Mouse (Mus musculus) thymus, adult 18-20 months (tissue): ENCODE results near the gene Zfr2.

Source experiments
- DNase-seq, 2 experiments: peaks; one replicate each; pipeline ENCODE4 v3.0.0; 2022; ENCODE audit warnings: mixed read lengths in 2 of 2

The Zfr2 gene

GRCm38 (mm10) chr10:81232580-81233225 is at the start of gene Zfr2:
Gene Zfr2 (plus strand): TSS chr10:81233155.
- DNase-seq, result peak; percentile 72 to 85

DNA sequence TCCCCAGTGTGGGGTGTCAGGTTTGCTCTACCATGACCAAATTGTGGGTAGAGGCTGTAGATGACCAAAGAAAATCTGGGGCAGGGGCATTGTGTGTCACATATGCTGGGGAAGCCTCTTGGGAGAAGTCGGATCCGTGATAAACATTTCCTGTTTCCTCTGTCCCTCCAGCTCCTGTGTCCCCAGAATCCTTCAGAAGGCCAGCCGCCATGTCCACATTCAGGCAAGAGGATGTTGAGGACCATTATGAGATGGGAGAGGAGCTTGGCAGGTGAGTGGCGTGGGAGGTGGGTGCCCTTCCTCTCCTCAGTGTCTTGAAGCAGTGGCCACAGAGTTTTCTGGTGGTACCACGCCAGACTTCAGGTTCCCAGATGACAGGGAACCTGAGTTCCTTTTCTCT is 49.1 kb upstream of the Zfr2 start, which contains the start of gene 4930442H23Rik:
Gene 4930442H23Rik (minus strand): TSS at position 45 of the 400 bp plus-strand sequence.
- no peak for DNase-seq

GRCm38 (mm10) chr10:81184765-81185164 is 48.2 kb upstream of the Zfr2 start:
- no peak for DNase-seq

DNA sequence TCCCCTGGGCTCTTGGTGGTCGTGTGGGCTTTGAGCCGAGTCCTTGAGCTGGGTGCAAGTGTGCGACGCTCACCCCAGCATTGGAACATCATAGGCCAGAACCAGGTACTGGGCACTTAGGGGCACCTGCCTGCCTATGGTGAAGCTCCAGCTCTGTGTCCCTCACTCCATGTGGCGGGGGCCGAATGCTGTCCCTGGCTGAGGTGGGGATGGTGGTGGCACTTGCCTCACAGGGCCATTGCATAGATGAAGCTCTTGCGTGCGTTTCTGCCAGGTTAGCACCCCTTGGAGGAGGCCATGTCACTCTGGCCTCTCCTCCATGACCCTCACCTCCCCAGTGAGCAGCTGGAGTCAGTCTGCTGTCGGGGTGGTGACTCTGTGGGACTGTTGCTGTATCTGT is 45.8 kb upstream of the Zfr2 start:
- no peak for DNase-seq

GRCm38 (mm10) chr10:81189821-81190220 is 43.1 kb upstream of the Zfr2 start:
- no peak for DNase-seq

DNA sequence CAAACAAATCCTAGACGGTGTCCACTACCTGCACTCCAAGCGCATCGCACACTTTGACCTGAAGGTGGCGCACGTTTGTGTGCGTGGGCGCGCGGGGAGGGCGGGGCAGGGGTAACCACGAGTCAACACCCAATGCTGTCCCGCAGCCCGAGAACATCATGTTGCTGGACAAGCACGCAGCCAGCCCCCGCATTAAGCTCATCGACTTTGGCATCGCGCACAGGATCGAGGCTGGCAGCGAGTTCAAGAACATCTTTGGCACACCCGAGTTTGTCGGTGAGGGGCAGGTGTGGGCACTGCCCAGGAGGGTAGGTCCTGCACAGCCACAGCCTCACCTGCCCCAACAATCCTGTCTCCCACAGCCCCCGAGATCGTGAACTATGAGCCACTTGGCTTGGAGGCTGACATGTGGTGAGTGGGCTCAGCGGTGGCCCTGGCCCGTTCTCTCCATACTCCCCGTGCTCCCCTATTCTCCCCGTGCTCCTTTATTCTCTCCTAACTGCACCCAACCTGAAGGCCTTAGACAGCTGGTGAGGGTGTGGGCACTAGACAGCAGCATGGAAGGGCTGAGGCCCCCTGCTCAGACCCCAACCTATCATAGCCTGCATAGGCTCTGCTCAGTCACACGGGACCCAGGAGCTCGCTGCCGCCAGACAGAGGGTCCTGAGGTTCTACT is 42.6 kb upstream of the Zfr2 start:
- no peak for DNase-seq

- DNase-seq, result no peak
These were observed 42.0 kb upstream of the Zfr2 start for GRCm38 (mm10) chr10:81190912-81191321.

- DNase-seq, result peak in 1 of 2 experiments; percentile 38
These were observed 41.5 kb upstream of the Zfr2 start for GRCm38 (mm10) chr10:81191342-81191982.

GRCm38 (mm10) chr10:81192270-81192967 is 40.5 kb upstream of the Zfr2 start:
- DNase-seq, result peak; percentile 72 to 79

GRCm38 (mm10) chr10:81192968-81193501 is 39.9 kb upstream of the Zfr2 start:
- peak in 1 of 2 experiments; percentile 55 for DNase-seq

- peak in 1 of 2 experiments; percentile 47 for DNase-seq
These were observed 38.8 kb upstream of the Zfr2 start for GRCm38 (mm10) chr10:81193991-81194774.

GRCm38 (mm10) chr10:81195300-81195699 is 37.7 kb upstream of the Zfr2 start:
- DNase-seq, result no peak

DNA sequence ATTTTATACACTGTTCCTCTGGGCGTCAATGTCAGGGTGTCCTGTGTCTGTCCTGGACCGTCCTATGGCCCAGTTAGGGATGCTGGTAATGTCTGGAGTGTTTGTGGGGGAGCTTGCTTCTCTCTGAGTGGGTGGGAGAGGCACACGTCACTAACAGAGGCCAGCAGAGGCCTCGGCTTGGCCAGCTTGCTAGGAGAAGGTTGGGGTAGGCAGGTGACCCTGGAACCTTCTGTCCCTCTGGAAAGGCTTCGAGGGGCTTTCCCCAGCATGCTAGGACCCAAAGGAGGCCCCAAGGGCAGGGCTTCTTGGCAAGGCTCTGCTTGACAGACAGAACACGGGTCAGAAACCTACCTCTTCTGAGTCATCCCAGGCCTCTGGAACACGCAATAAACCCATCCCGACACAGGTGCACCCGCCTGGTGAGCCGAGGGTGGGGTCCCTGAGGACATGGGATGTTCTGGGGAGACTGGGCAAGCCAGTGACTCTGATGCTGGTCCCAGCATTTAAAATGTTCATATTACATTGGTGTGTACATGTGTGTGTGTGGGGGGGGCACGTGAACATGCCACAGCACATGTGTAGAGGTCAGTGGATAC is 36.4 kb upstream of the Zfr2 start:
- DNase-seq, result no peak

DNA sequence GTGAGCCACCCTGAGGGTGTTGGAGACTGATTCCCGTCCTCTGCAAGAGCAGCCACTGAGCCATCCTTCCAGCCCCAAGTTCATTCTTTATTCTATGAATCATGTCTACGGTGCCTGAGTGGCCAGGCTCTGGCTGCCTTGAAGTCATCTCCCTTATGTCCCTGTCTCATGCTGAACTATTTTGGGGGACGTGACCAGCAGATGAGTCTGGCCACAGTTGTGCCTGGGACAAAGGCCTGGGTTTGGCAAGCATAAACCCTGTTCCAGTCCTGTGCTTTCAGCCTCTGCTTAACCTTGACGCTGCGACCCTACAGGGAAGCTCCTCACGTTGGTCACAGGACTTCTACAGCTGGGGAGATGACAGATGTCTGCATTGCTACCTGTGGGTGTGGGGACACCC is 35.6 kb upstream of the Zfr2 start:
- no peak for DNase-seq

DNA sequence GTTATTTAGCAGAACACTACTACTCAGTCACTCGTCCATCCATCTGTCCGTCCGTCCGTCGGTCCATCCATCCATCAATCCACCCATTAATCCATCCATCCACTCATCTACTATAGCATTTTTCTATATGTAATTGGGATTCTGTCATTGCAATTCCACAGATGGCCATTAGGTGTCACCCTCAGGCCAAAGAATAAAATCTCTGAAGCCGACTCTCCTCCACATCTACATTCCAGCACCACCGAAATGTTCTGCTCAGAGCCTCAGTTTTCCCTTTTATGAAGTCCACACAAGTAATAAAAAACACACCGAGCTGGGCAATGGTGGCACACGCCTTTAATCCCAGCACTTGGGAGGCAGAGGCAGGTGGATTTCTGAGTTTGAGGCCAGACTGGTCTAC is 34.7 kb upstream of the Zfr2 start:
- DNase-seq, result no peak

DNA sequence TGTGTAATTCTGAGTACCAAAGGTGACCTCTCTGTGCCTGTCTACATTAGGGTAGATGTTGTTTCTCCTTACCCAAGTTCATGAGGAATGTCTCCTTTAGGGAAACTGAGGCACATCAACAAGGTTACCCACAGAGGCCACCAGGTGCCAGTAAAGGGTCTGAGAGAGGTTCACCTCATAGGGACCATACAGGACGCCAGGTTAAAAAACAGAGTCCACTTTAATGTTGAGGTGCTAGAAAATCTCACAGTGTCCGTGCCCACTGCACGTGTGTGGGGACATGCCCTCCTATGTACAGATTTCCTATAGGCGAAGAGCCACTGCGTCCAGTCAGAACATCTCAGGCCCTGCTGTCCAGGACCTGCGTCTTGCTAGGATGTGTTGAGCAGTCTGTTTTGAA is 34.0 kb upstream of the Zfr2 start:
- no peak for DNase-seq

DNA sequence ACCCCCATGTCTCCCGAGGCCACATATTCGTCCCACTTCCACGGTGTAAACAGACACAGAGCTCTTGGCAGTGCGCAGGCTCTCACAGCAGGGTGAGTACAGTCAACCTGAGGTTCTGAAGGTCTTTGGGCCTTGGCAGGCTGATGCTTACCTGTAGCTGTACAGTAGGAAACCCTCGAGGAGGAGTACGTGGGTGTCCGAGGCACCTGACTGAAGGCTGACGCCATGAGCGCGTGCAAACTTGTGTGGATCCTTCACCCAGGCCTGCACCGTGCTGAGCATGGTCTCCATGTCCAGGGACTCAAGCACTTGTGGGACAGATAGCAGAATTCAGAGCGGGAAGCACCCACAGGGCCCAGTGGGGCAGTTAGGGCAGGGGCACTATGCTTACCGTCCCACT is 32.8 kb upstream of the Zfr2 start:
- DNase-seq, result no peak

DNA sequence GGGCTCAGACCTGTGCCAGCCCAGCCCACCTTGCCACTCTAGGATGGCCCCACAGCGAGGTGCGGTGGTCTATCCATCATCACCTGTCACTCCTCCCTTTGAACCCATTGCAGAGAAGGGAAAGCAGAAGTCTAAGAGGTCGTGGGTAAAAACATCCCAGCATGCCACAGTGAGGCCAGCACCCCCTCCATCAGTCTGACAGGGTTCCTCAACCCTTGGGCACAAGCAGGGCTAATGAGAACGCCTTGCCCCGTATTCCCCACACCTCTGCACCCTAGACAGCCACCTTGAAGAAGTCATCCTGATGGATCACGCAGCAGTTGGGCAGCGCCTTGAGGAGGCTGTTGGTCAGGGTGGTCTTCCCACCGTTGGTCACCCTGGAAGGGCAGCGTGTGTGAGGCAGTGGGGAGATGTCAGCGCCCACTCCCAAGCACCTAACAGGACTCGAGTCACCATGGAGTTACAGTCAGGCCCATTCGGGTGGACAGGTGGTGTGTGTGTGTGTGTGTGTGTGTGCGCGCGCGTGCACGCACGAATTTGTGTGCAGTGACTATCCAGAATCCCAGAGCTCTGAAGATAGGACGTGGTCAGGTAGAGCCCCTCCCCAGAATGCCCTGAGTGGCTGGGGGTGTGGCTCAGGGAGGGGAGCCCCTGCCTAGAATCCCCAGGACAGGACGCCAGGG is 32.2 kb upstream of the Zfr2 start:
- no peak for DNase-seq

DNA sequence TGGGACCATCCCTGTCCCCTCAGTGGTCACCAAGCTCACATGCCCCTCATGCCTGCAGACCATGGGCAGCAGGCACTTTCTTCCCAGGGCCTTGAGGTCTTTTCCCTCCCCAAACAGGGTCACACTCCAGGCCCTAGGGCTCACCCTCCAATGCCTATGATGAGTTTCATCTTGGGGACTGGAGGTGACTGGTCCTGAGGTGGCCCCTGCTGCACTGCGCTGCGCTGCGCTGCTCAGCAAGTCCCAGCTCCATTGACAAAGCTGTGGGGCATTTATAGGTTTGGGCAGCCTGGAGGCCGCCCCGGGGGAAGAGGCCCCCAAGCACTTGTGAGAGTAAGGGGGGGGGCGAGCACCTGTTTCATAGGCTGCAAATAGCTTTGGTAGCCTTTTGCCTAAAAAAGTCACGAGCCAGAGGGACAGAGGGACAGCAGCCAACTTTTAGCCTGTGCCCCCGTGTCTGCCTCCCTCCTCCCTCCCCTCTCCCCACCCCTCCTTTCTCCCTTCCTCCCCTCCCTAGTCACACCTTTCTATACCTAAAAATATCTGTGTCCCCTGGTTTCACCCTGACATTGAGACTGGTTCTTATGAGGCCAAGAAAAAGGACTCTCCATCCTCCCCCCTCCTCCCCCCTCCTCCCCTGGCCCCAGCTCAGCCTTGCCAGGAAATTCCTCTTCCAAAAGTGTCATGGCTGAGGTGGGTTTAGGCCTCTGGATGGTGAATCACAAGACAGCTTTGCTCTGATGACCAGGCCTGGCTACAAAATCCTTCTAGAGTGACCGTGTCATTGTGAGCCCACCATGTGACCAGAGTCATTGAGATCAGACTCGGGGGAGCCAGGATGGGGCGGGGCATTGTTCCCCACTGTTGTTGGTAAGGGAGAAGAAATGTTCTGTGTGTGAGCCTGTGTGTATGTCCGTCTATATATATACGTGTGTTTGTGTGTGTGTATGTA is 30.9 kb upstream of the Zfr2 start, which contains the start of gene Nmrk2:
Gene Nmrk2 (minus strand): TSS at position 245 of the 952 bp plus-strand sequence.
- DNase-seq, result no peak
